Mouse (Mus musculus) thymus, postnatal 25 days (tissue): ENCODE data around the gene Ttc9c.
"Not testable (repeated sequence)": the region's sequence is repeated elsewhere in the genome, so short reads cannot be mapped to it uniquely, and the experiment has no call there.

Experiments
- DNase-seq: peaks from one replicate; pipeline ENCODE4 v3.0.0; 2022

The Ttc9c gene

GRCm38 (mm10) chr19:8818801-8819595 lies at the start of gene Ttc9c:
TSS of gene Ttc9c (minus strand) at chr19:8819333.
- peak; percentile 92 for DNase-seq

- no peak for DNase-seq
Observed at GRCm38 (mm10) chr19:8864265-8864664, 45.1 kb upstream of the Ttc9c start.

GRCm38 (mm10) chr19:8859018-8859417 lies 39.9 kb upstream of the Ttc9c start:
- DNase-seq: peak; percentile 64

GRCm38 (mm10) chr19:8857689-8858088 lies 38.6 kb upstream of the Ttc9c start:
- DNase-seq: peak; percentile 50

- DNase-seq: no peak
Observed at GRCm38 (mm10) chr19:8853117-8853516, 34.0 kb upstream of the Ttc9c start.

GRCm38 (mm10) chr19:8852236-8852928 lies 33.2 kb upstream of the Ttc9c start:
- DNase-seq: no peak

- no peak for DNase-seq
Observed at GRCm38 (mm10) chr19:8851639-8852038, 32.5 kb upstream of the Ttc9c start.

- no peak for DNase-seq
Observed at GRCm38 (mm10) chr19:8850402-8850901, 31.3 kb upstream of the Ttc9c start, which contains the start of gene Lrrn4cl. TSS of gene Lrrn4cl (plus strand) at chr19:8850768.

- no peak for DNase-seq
Observed at GRCm38 (mm10) chr19:8848356-8848755, 29.2 kb upstream of the Ttc9c start.

- peak; percentile 76 for DNase-seq
Observed at GRCm38 (mm10) chr19:8844371-8845129, 25.4 kb upstream of the Ttc9c start.

GRCm38 (mm10) chr19:8842961-8843360 lies 23.8 kb upstream of the Ttc9c start:
- no peak for DNase-seq

GRCm38 (mm10) chr19:8841012-8841411 lies 21.9 kb upstream of the Ttc9c start:
- DNase-seq: no peak

- DNase-seq: peak; percentile 62
Observed at GRCm38 (mm10) chr19:8839908-8840791, 21.0 kb upstream of the Ttc9c start.

GRCm38 (mm10) chr19:8839103-8839907 lies 20.2 kb upstream of the Ttc9c start, which contains the start of gene Gng3:
TSS of gene Gng3 (minus strand) at chr19:8839194.
- no peak for DNase-seq

- peak; percentile 30 for DNase-seq
Observed at GRCm38 (mm10) chr19:8838041-8838730, 19.1 kb upstream of the Ttc9c start.

GRCm38 (mm10) chr19:8837251-8837791 lies 18.2 kb upstream of the Ttc9c start, which contains the start of gene Bscl2:
TSS of gene Bscl2 (plus strand) at chr19:8837467.
- peak; percentile 87 for DNase-seq

GRCm38 (mm10) chr19:8836327-8836726 lies 17.2 kb upstream of the Ttc9c start:
- DNase-seq: not testable (repeated sequence)

- no peak for DNase-seq
Observed at GRCm38 (mm10) chr19:8832971-8833370, 13.8 kb upstream of the Ttc9c start.

GRCm38 (mm10) chr19:8831262-8831661 lies 12.1 kb upstream of the Ttc9c start:
- no peak for DNase-seq

- DNase-seq: no peak
Observed at GRCm38 (mm10) chr19:8830664-8831063, 11.5 kb upstream of the Ttc9c start.
